Mouse (Mus musculus) mouse trophoblast stem cell (cell line): Measurements from ENCODE around the gene Shisa5.

ENCODE experiments used
- in situ Hi-C, 2 experiments: fragments of 300-500 bp; cut with MseI, MboI; formaldehyde crosslinking; loops; 2 replicates in 1 of 2; 3 replicates in 1 of 2; pipeline ENCODE4 v1.15.1; 2025

Shisa5 gene

DNA sequence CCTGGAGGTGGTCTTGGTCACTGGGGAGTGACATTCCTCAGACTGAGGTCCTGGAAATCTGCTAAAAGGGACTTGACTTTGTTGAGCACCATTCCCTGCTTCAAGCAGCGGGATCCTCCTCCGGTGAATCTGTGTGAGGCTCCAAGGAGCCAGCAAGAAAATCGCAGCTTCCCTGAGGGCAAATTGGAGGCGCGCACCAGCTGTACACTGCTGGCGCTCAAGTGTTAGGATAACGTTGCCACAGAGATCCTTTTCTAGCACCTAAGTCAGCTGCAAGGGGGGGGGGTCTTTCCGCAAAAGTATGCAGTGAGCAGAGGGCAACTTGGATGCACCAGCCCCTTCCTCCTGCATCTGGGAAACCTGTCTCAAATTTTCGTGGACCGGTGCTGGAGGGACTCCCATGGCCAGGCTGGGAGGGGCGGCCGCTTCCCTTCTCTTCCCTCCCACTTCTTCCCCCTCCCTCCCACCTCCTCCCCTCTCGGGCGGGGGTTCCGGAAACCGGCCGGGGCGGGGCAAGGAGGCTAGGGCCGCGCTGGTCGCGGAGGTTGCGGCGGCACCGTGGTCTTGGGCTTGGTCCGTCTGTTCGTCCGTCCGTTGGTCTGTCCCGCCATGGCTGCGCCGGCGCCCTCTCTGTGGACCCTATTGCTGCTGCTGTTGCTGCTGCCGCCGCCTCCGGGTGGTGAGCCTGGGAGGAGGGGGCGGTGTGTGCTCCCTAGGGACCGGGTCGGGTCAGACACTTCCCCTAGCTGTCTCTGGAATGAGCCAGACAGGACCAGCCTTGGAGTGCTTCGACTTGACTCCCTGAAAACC lies at the start of gene Shisa5:
Gene Shisa5, plus strand, starts transcription at position 480 of the 810 bp plus-strand sequence.
- in situ Hi-C loops: no loop called here

- in situ Hi-C loops: no loop called here
Observed at GRCm38 (mm10) chr9:108989802-108990461, 48.4 kb upstream of the Shisa5 start.

- in situ Hi-C loops: no loop called here
Observed at GRCm38 (mm10) chr9:108990462-108990820, 47.9 kb upstream of the Shisa5 start.

DNA sequence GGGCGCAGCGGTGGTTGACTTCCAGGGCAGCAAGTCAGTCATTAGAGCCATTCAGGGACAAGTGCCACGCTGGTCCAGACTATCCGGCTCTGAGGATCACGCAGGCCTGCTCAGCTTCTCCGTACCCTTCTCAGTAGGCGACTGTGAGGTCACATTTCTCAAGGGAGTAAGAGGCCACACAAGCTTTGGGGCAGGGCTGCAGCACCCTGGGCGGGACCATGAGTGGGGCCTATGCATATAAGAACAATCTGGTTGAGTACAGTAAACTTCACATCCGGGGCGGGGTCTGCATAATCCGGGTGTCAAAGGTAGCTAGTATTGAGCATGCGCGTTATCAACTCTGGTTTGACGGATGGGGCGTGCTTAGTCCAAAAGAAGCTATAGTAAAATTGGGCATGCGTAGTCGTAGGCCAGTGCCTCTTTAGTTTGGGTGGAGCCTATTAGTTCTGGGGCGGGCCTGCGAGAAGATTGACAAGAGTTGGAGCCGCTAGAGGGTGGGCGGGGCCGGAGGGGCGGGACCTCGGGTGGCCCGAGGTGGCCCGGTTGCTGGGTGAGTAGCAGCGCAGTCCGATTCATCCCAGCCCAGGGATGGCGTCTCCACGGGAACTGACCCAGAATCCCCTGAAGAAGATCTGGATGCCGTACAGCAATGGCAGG lies 46.8 kb upstream of the Shisa5 start, which contains the start of gene Pfkfb4:
Gene Pfkfb4, plus strand, starts transcription at position 351 of the 657 bp plus-strand sequence.
- in situ Hi-C loops: no loop called here

DNA sequence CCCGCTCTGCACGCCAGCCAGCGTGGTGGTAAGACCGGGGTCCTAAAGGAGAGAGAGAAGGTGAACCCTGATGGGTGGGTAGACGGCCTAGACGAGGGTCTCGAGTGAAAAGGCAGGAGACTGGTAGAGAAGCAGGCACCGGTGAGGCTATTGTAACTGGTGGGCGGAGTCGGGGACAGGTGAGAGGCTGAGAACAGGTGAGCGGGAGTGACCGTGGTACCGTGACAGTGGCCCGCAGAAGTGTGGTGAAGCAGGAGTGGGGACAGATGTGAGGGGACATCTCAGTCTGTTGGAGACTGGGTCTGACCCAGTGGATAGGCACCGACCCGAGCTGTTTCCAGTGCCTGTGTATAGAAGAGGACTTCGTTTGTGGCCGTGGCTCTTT lies 46.3 kb upstream of the Shisa5 start:
- in situ Hi-C loops: no loop called here

DNA sequence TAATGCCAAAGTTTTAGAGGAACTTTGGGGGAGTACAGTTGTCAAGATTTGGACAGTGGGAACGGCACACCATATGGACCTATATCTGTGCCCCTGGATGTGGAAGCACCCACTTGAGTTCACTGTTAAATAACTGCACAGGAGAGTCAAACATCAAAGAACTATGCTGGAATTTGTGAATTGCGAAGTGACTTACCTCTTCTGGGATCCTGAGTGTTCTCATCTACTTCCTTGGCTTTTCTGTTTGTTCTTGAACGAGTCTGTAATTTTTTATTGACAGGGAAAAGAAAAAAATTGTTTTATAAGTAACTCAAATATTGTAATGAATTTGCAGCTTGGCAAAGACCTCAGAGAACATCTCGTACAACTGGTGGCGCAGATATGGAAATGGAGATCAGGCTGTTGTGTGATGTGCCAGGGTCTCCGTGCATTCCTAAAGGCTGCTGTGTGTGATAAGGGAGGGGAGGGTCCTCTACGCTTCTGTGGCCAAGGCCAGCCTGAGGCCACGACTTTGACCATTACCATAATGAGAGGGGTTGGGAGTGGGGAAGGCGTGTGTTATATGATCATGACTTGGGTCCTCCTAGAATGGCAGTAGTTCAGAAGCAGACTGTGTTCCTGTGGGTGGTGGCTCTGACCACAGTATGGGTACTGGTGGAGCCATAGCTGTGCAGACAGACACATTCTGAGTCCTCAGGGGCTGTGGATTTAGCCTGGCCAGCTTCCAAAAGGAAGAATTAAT lies 45.6 kb upstream of the Shisa5 start:
- in situ Hi-C loops: no loop called here

DNA sequence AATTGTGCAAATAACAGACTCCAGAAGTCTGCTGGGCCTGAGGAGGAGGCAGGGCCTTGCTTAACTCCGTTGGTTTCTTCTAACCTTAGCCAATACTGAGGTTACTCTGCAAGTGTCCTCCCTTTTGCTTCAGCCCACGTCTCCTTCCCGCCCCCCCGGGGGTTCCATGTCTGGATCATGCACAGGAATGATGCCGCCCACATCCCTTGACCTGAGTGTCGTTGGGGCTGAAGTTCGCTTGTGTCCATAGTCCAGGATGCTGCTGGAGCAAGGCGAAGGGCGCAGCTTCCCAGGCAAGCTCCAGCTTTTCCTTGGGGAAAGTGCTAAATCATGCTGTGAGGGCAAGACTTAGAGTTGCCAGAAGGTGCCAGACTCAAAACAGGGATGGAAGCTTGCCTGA lies 42.0 kb upstream of the Shisa5 start:
- in situ Hi-C loops: no loop called here

DNA sequence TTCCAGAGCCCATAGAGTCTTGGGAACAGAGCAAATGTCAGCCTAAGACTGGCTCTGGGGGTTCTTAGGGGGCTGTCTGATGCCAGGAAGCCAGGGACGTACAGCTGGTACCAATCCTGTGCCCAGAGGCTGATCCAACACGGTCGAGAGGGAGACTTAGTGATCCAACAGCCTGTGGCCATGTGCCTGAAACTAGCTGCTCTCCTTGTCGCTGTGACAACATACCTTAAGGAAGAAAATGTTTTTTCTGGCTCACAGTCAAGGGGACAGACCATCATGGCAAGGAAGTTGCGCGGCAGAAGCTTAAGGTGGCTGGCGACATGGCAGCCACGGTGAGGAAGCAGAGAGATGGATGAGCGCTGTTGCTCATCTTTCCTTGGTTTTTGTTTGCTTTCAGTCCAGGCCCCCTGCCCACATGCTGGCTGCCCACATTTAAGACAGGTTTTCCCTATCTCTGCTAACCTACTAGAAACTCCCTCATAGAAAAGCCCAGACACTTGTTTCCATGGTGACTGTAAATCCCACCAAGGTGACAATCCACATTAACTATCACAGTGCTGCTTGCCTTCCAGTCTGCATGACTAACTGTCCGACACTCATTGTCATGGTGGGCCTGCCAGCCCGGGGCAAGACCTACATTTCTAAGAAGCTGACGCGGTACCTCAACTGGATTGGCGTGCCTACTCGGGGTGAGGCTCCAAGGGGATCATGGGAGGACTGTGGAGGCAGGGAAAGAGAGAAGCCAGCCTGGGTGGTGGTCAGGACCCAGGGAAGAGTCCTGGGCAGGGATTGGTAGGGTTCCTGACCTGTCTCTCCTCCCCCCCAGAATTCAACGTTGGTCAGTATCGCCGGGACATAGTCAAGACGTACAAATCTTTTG lies 39.8 kb upstream of the Shisa5 start:
- in situ Hi-C loops: no loop called here

DNA sequence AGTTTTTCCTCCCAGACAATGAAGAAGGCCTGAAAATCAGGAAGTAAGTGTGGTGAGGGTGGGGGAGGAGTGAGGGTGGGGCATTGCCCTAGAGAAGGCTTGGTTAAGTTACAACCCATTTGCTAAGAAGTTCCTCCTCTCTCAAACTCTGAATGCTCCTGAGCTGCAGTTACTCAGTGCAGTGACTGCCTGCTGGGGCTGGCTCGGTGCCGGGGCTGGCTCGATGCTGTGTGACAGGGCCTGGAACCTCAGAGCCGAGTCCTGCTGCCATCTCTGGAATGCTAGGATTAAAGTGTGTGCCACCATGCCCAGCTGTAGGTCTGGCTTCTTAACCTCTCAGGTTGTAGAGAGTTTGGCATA lies 39.2 kb upstream of the Shisa5 start:
- in situ Hi-C loops: no loop called here

- in situ Hi-C loops: loop anchor here (5.0 to 10.0 kb wide), 3 partner anchors 54 to 124 kb away; partner anchors contain the start of gene Trex1 (in 2 of the 2)
Observed at GRCm38 (mm10) chr9:109000726-109001125, 37.6 kb upstream of the Shisa5 start.

DNA sequence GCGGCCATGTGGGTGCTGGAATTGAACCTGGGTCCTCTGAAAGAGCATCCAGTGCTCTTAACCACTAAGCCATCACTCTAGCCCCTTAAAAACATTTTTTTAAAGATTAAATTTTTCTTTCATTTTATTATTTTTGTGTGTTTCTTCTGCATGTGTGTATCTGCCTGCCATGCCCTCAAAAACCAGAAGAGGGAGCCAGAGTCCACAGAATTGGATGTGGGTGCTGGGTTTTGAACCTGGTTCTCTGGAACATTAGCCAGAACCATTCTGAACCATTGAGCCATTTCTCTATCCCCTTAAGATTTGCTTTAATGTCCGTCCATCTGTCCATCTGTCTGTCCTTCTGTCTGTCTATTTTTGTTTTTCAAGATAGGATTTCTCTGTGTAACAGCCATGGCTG lies 35.2 kb upstream of the Shisa5 start:
- in situ Hi-C loops: loop anchor here (5.0 to 10.0 kb wide), 3 partner anchors 52 to 122 kb away; partner anchors contain the start of gene Trex1 (in 2 of the 2)

DNA sequence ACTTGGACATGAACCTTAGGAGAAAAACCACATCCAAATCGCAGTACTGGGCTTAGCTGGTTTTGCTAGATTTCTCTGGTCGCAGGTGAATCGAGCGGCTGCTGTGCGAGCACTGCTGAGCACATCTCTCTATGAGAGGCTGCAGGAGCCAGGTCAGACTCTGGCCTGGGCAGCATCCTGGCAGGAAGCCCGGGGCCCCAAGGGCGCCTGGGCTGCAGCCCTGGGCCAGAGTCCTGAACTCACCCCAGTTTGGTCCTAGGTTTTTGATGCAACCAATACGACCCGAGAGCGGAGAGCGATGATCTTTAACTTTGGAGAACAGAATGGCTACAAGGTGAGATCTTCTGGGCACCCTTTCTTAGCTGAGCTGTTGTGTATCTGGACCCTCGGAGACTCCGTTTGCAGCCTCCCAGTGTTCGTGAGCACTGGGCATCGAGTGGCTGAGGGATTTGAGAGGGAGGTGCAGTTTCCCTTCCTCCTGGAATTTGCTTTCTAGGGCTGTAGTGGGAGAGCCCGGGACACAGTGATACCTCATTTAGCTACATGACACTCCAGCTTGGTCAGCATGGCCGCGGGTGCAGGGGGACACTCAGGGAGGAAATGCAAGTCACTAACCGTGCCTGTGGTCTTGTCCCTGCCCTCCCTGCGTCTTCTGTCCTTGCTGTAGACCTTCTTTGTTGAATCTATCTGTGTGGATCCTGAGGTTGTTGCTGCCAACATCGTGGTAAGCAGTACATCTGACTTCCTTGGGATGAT lies 31.2 kb upstream of the Shisa5 start:
- in situ Hi-C loops: loop anchor here (5.0 to 10.0 kb wide), 3 partner anchors 48 to 118 kb away; partner anchors contain the start of genes Atrip (in 1 of the 2) and Trex1 (in 1 of the 2)

GRCm38 (mm10) chr9:109008081-109008480 lies 30.3 kb upstream of the Shisa5 start:
- in situ Hi-C loops: loop anchor here (5.0 to 10.0 kb wide), 3 partner anchors 47 to 117 kb away; partner anchors contain the start of genes Atrip (in 1 of the 2) and Trex1 (in 1 of the 2)

DNA sequence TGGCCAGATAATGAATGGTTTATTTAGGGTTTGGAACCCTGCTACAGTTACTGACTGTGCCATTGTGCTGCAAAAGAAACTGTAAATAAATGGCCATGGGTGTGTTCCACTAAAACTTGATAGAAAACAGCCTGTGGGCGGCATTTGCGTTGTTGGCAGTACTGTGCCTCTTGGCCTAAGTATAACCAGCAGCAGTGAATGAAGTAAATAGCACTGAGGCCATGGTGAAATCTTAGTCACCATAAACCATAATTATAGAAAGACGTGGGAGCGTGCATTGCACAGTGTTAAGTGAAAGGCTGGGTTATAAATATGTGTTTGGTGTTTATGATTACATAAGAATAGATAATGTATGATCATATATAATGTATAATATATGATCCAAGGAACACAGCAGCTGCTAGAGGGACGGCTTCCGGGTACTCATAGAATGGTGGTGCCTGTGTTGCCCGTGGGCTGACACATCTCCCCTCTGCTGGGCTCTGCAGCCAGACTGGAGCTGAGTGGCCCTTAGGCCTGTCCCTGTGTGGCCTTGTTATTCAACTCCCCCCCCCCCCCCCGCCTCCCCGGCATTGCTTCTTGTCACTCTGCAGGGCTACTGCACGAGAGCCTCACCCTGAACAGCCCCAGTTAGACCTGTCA lies 29.2 kb upstream of the Shisa5 start:
- in situ Hi-C loops: loop anchor here (5.0 to 10.0 kb wide), 3 partner anchors 46 to 116 kb away; partner anchors contain the start of genes Atrip (in 1 of the 2) and Trex1 (in 1 of the 2)

- in situ Hi-C loops: loop anchor here (5.0 to 10.0 kb wide), 3 partner anchors 45 to 115 kb away; partner anchors contain the start of genes Atrip (in 1 of the 2) and Trex1 (in 1 of the 2)
Observed at GRCm38 (mm10) chr9:109009636-109010315, 28.6 kb upstream of the Shisa5 start.

GRCm38 (mm10) chr9:109010316-109010690 lies 28.1 kb upstream of the Shisa5 start:
- in situ Hi-C loops: no loop called here

DNA sequence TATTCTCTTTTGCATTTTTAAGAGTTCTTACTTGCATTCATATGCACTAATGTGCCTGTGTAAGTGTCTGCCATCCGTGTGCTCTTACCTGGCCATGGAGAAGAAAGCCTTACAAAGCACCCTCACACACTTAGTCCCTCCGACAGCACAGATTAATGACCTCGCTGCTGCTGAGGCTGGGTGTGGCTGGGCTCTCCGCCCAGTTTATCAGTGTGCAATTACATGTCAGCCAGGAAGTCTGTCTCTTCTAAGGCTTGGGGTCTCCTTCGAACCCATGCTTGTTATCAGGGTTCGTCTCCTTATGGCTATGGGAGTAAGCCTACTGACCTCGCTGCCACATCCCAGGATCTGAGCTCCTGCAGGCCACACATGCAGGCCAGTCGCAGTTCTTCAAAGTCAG lies 23.0 kb upstream of the Shisa5 start:
- in situ Hi-C loops: no loop called here

GRCm38 (mm10) chr9:109016973-109017604 lies 21.3 kb upstream of the Shisa5 start:
- in situ Hi-C loops: no loop called here
